Mouse (Mus musculus) liver, embryonic 11.5 days (tissue): ENCODE results near the gene Adgrg1. TPM values are rescaled to one million over a fixed set of nuclear protein-coding genes. Genes with fewer than 3 reads are reported as not detected.

Experiments
- ATAC-seq: fragments of 200-750 bp; cut with Nextera tagmentation; replicated peaks from 2 replicates; pipeline ENCODE4 v1.8.0; 2017; ENCODE audit warnings: moderate number of reproducible peaks, mild to moderate bottlenecking, moderate TSS enrichment, moderate library complexity; ENCODE audit not compliant: low FRiP score
- DNase-seq: peaks from one replicate; pipeline ENCODE4 v3.0.0-alpha.2; 2017; ENCODE audit warnings: low spot score
- H3K27ac ChIP-seq: fragments of 300-500 bp; sonication (generic); 2 replicates; pipeline ENCODE4 v1.5.1; 2014; ENCODE audit warnings: mild to moderate bottlenecking, low read depth, low read length, control low read depth
- H3K27me3 ChIP-seq: fragments of 300-500 bp; sonication (generic); replicated peaks from 2 replicates; pipeline ENCODE4 v1.6.1; 2014; ENCODE audit warnings: low read length, mixed read lengths; ENCODE audit not compliant: control insufficient read depth, insufficient read depth
- H3K36me3 ChIP-seq: fragments of 300-500 bp; sonication (generic); 2 replicates; pipeline ENCODE4 v1.6.1; 2014; ENCODE audit warnings: mild to moderate bottlenecking, low read length, moderate library complexity, mixed read lengths; ENCODE audit not compliant: control insufficient read depth, insufficient read depth
- H3K4me1 ChIP-seq: fragments of 300-500 bp; sonication (generic); replicated peaks from 2 replicates; pipeline ENCODE4 v1.6.1; 2014; ENCODE audit warnings: low read length, mixed read lengths; ENCODE audit not compliant: control insufficient read depth, insufficient read depth
- H3K4me2 ChIP-seq: fragments of 300-500 bp; sonication (generic); 2 replicates; pipeline ENCODE4 v1.6.1; 2014; ENCODE audit warnings: mild to moderate bottlenecking, control low read depth, moderate library complexity
- H3K4me3 ChIP-seq: fragments of 300-500 bp; sonication (generic); 2 replicates; pipeline ENCODE4 v1.5.1; 2014; ENCODE audit warnings: low read depth, low read length, control low read depth
- H3K9ac ChIP-seq: fragments of 300-500 bp; sonication (generic); 2 replicates; pipeline ENCODE4 v1.6.1; 2014; ENCODE audit warnings: low read depth, low read length, control low read depth
- H3K9me3 ChIP-seq: fragments of 300-500 bp; sonication (generic); 2 replicates; pipeline ENCODE4 v1.6.1; 2016; ENCODE audit warnings: low read length, inconsistent platforms, mixed read lengths; ENCODE audit not compliant: control insufficient read depth
- WGBS: fragments of 180-500 bp; shearing (Covaris S2); extraction: QIAGEN DNeasy Blood & Tissue Kit; methylation state at CpG from one replicate; pipeline ENCODE4 v1.1.7; 2014; 5-methylcytosine and 5-hydroxymethylcytosine counted together
- polyA plus RNA-seq: library from polyadenylated mRNA; unstranded; fragments of >200 nt; fragmentation: Nextera tagmentation; extraction: Ambion mirVana; gene quantifications from 2 replicates; pipeline ENCODE4 v1.2.1, GENCODE M21; 2014

Gene Adgrg1
- polyA plus RNA-seq, 1 experiment from 2014 or later, result 125 TPM

- H3K9ac ChIP-seq, result no peak overlapping the region
Observed at GRCm38 (mm10) chr8:94995336-94995893, 20.9 kb downstream of the Adgrg1 start.

GRCm38 (mm10) chr8:94996037-94996436 is 21.5 kb downstream of the Adgrg1 start:
- Histone ChIP-seq H3K27ac (no peak overlapping the region), H3K27me3 (no peaks in the 10 kb centered on the region), H3K36me3 (peaks cover 4% of the 10 kb centered on the region; the same call in 1 of the 2 replicates), H3K4me2 (no peak overlapping the region), H3K4me3 (no peak overlapping the region), H3K9me3 (no peaks in the 10 kb centered on the region), H3K9ac (no peak overlapping the region), H3K4me1 (peaks cover 90% of the 10 kb centered on the region)
- ATAC-seq (no peak), DNase-seq (no peak)
- 83% methylated on average over 12 of the region's 12 CpGs for WGBS

More at GRCm38 (mm10) chr8:94995336-94995893, 20.9 kb downstream of the Adgrg1 start:
- Histone ChIP-seq H3K27me3 (no peaks in the 10 kb centered on the region), H3K27ac (no peak overlapping the region), H3K36me3 (peaks cover 4% of the 10 kb centered on the region; the same call in 1 of the 2 replicates), H3K4me3 (no peak overlapping the region), H3K4me1 (peaks cover 90% of the 10 kb centered on the region), H3K4me2 (no peak overlapping the region), H3K9me3 (no peaks in the 10 kb centered on the region)
- ATAC-seq, result no peak
- WGBS, result 63% methylated on average over 5 of the region's 5 CpGs
- DNase-seq, result no peak

GRCm38 (mm10) chr8:94996899-94997856 is 22.6 kb downstream of the Adgrg1 start:
- ATAC-seq (no peak), DNase-seq (no peak)
- WGBS, result 56% methylated on average over 6 of the region's 6 CpGs
- Histone ChIP-seq H3K4me1 (peaks cover 88% of the 10 kb centered on the region), H3K27me3 (no peaks in the 10 kb centered on the region), H3K4me3 (no peak overlapping the region), H3K4me2 (no peak overlapping the region; the same call in none of the 2 replicates), H3K9me3 (no peaks in the 10 kb centered on the region), H3K27ac (no peak overlapping the region), H3K36me3 (peaks cover 4% of the 10 kb centered on the region; the same call in 1 of the 2 replicates), H3K9ac (no peak overlapping the region)

- Histone ChIP-seq H3K9me3 (no peaks in the 10 kb centered on the region), H3K4me2 (peak overlapping the region; percentile 21), H3K27me3 (no peaks in the 10 kb centered on the region), H3K9ac (no peak overlapping the region), H3K4me3 (no peak overlapping the region), H3K36me3 (peaks cover 4% of the 10 kb centered on the region; the same call in 1 of the 2 replicates), H3K27ac (no peak overlapping the region), H3K4me1 (peaks cover 84% of the 10 kb centered on the region)
- no peak for DNase-seq
- 55% methylated on average over 6 of the region's 6 CpGs for WGBS
- no peak for ATAC-seq
Observed at GRCm38 (mm10) chr8:94997857-94998243, 23.3 kb downstream of the Adgrg1 start.

- H3K4me1 ChIP-seq, result peaks cover 79% of the 10 kb centered on the region
- H3K36me3 ChIP-seq, result peaks cover 9% of the 10 kb centered on the region
- H3K27ac ChIP-seq, result no peak overlapping the region
- 21% methylated on average over 2 of the region's 2 CpGs for WGBS
- 0 out of 2 replicates have a peak overlapping the region, but pooled peaks have one; percentile 17 for H3K4me2 ChIP-seq
- H3K27me3 ChIP-seq, result no peaks in the 10 kb centered on the region
- DNase-seq (no peak), ATAC-seq (no peak)
- no peak overlapping the region for H3K9ac ChIP-seq
- H3K4me3 ChIP-seq, result no peak overlapping the region
- H3K9me3 ChIP-seq, result no peaks in the 10 kb centered on the region
Observed at GRCm38 (mm10) chr8:94998431-94998830, 23.9 kb downstream of the Adgrg1 start.

GRCm38 (mm10) chr8:94999004-94999403 is 24.5 kb downstream of the Adgrg1 start:
- peaks cover 73% of the 10 kb centered on the region for H3K4me1 ChIP-seq
- no peak for DNase-seq
- no peaks in the 10 kb centered on the region for H3K9me3 ChIP-seq
- peaks cover 14% of the 10 kb centered on the region for H3K36me3 ChIP-seq
- 66% methylated on average over 6 of the region's 6 CpGs for WGBS
- H3K27me3 ChIP-seq, result no peaks in the 10 kb centered on the region
- ATAC-seq, result no peak
- no peak overlapping the region for H3K9ac ChIP-seq
- H3K4me3 ChIP-seq, result no peak overlapping the region
- H3K27ac ChIP-seq, result peak overlapping the region; percentile 49
- no peak overlapping the region for H3K4me2 ChIP-seq

- Histone ChIP-seq H3K4me1 (peaks cover 67% of the 10 kb centered on the region), H3K9me3 (no peaks in the 10 kb centered on the region), H3K27ac (peak overlapping the region; percentile 53), H3K9ac (no peak overlapping the region), H3K36me3 (peaks cover 23% of the 10 kb centered on the region), H3K4me3 (no peak overlapping the region), H3K4me2 (no peak overlapping the region), H3K27me3 (no peaks in the 10 kb centered on the region)
- DNase-seq (no peak), ATAC-seq (no peak)
- 53% methylated on average over 6 of the region's 6 CpGs for WGBS
Observed at GRCm38 (mm10) chr8:94999956-95000355, 25.4 kb downstream of the Adgrg1 start.

GRCm38 (mm10) chr8:95000684-95001083 is 26.1 kb downstream of the Adgrg1 start:
- H3K4me1 ChIP-seq, result peaks cover 62% of the 10 kb centered on the region
- DNase-seq (no peak), ATAC-seq (peak; percentile 42; the same call in 1 of the 2 replicates)
- no peak overlapping the region for H3K9ac ChIP-seq
- H3K4me3 ChIP-seq, result no peak overlapping the region
- H3K9me3 ChIP-seq, result no peaks in the 10 kb centered on the region
- H3K36me3 ChIP-seq, result peaks cover 23% of the 10 kb centered on the region
- WGBS, result 21% methylated on average over 5 of the region's 5 CpGs
- peak overlapping the region; percentile 53; the same call in 1 of the 2 replicates for H3K27ac ChIP-seq
- peak overlapping the region; percentile 19; the same call in 1 of the 2 replicates for H3K4me2 ChIP-seq
- no peaks in the 10 kb centered on the region for H3K27me3 ChIP-seq
